Mouse (Mus musculus): ENCODE data around the gene Arhgap23.

Gene Arhgap23

GRCm38 (mm10) chr11:97415330-97415711, at the start of gene Arhgap23:
Gene Arhgap23 (plus strand): TSS chr11:97415533.
- no peak for DNase-seq

- DNase-seq = no peak
Measured at GRCm38 (mm10) chr11:97365556-97365955, 49.8 kb upstream of the Arhgap23 start.

GRCm38 (mm10) chr11:97368501-97368900, 46.8 kb upstream of the Arhgap23 start:
- peak; percentile 73 for DNase-seq

GRCm38 (mm10) chr11:97370329-97371091, 44.8 kb upstream of the Arhgap23 start:
- peak; percentile 97 for DNase-seq

- peak; percentile 72 for DNase-seq
Measured at GRCm38 (mm10) chr11:97372159-97372864, 43.0 kb upstream of the Arhgap23 start.

GRCm38 (mm10) chr11:97373402-97373801, 41.9 kb upstream of the Arhgap23 start:
- DNase-seq = no peak

GRCm38 (mm10) chr11:97380036-97380435, 35.3 kb upstream of the Arhgap23 start:
- no peak for DNase-seq

GRCm38 (mm10) chr11:97383017-97383416, 32.3 kb upstream of the Arhgap23 start:
- DNase-seq = no peak

- DNase-seq = no peak
Measured at GRCm38 (mm10) chr11:97383764-97384163, 31.6 kb upstream of the Arhgap23 start.

- no peak for DNase-seq
Measured at GRCm38 (mm10) chr11:97387811-97388210, 27.5 kb upstream of the Arhgap23 start.

- DNase-seq = no peak
Measured at GRCm38 (mm10) chr11:97389127-97389526, 26.2 kb upstream of the Arhgap23 start.

- no peak for DNase-seq
Measured at GRCm38 (mm10) chr11:97393658-97394057, 21.7 kb upstream of the Arhgap23 start.

- DNase-seq = no peak
Measured at GRCm38 (mm10) chr11:97394146-97394545, 21.2 kb upstream of the Arhgap23 start.

- no peak for DNase-seq
Measured at GRCm38 (mm10) chr11:97398506-97398905, 16.8 kb upstream of the Arhgap23 start.

GRCm38 (mm10) chr11:97399958-97400710, 15.2 kb upstream of the Arhgap23 start:
- DNase-seq = peak; percentile 90

- DNase-seq = peak; percentile 87
Measured at GRCm38 (mm10) chr11:97401082-97401481, 14.3 kb upstream of the Arhgap23 start.

GRCm38 (mm10) chr11:97401686-97402435, 13.5 kb upstream of the Arhgap23 start:
- peak; percentile 53 for DNase-seq

- DNase-seq = no peak
Measured at GRCm38 (mm10) chr11:97402746-97403145, 12.6 kb upstream of the Arhgap23 start.

GRCm38 (mm10) chr11:97403614-97404183, 11.6 kb upstream of the Arhgap23 start:
- peak; percentile 61 for DNase-seq

GRCm38 (mm10) chr11:97404184-97404760, 11.1 kb upstream of the Arhgap23 start:
- DNase-seq = peak; percentile 62

GRCm38 (mm10) chr11:97404761-97405190, 10.6 kb upstream of the Arhgap23 start:
- DNase-seq = no peak
